9 mouse cellular contexts compared by ENCODE assay signal in genomic region chr16:85677027-85677426, GRCm38 (mm10).
DNase-seq lines count a peak whose midpoint lies in the region; ATAC-seq lines count a peak whose summit lies in the region.
"Had no signal": no experiment of that assay in that cellular context is flagged by ENCODE, and none has a peak within 500 bp of the region (broad histone marks: within the 10 kb centered on the region; RNA-seq: fewer than 3 reads in every experiment).

No protein-coding gene starts in this region.

- H3K4me2 ChIP-seq in midbrain, embryonic 13.5 days (replicated peaks), result no peak overlapping the region
- no peak overlapping the region for H3K4me2 ChIP-seq in neural tube, embryonic 12.5 days (replicated peaks)
- H3K4me2 ChIP-seq: liver, embryonic 15.5 days had no signal

- no peaks in the 10 kb centered on the region for H3K27me3 ChIP-seq in midbrain, embryonic 10.5 days (ENCODE audit: low read depth, poor library complexity, severe bottlenecking)
- no peaks in the 10 kb centered on the region for H3K27me3 ChIP-seq in midbrain, embryonic 13.5 days
- no peaks in the 10 kb centered on the region for H3K27me3 ChIP-seq in limb, embryonic 10.5 days (ENCODE audit: low read depth, poor library complexity, severe bottlenecking)
- no peaks in the 10 kb centered on the region for H3K27me3 ChIP-seq in neural tube, embryonic 12.5 days (replicated peaks)
- H3K27me3 ChIP-seq: liver, embryonic 15.5 days had no signal

- WGBS in midbrain, embryonic 10.5 days, result 46% methylated on average over 9 of the region's 9 CpGs
- WGBS in midbrain, embryonic 13.5 days, result 44% methylated on average over 9 of the region's 9 CpGs
- WGBS in limb, embryonic 10.5 days, result 38% methylated on average over 9 of the region's 9 CpGs
- WGBS in neural tube, embryonic 12.5 days, result 42% methylated on average over 9 of the region's 9 CpGs

- no peak overlapping the region for H3K4me3 ChIP-seq in midbrain, embryonic 10.5 days
- H3K4me3 ChIP-seq in midbrain, embryonic 13.5 days (replicated peaks), result no peak overlapping the region
- H3K4me3 ChIP-seq in limb, embryonic 10.5 days, result no peak overlapping the region
- no peak overlapping the region for H3K4me3 ChIP-seq in neural tube, embryonic 12.5 days
- H3K4me3 ChIP-seq: liver, embryonic 15.5 days had no signal

- no peak overlapping the region for H3K9ac ChIP-seq in midbrain, embryonic 13.5 days (replicated peaks)
- no peak overlapping the region for H3K9ac ChIP-seq in neural tube, embryonic 12.5 days
- H3K9ac ChIP-seq: liver, embryonic 15.5 days had no signal

- peaks cover 6% of the 10 kb centered on the region; the same call in 1 of the 2 replicates for H3K4me1 ChIP-seq in midbrain, embryonic 10.5 days
- H3K4me1 ChIP-seq in midbrain, embryonic 13.5 days (replicated peaks), result no peaks in the 10 kb centered on the region
- peaks cover 8% of the 10 kb centered on the region for H3K4me1 ChIP-seq in limb, embryonic 10.5 days
- H3K4me1 ChIP-seq in neural tube, embryonic 12.5 days, result no peaks in the 10 kb centered on the region
- H3K4me1 ChIP-seq: liver, embryonic 15.5 days had no signal

- no peaks in the 10 kb centered on the region for H3K36me3 ChIP-seq in midbrain, embryonic 10.5 days
- no peaks in the 10 kb centered on the region for H3K36me3 ChIP-seq in midbrain, embryonic 13.5 days
- H3K36me3 ChIP-seq in limb, embryonic 10.5 days, result no peaks in the 10 kb centered on the region
- H3K36me3 ChIP-seq in neural tube, embryonic 12.5 days, result no peaks in the 10 kb centered on the region
- H3K36me3 ChIP-seq: liver, embryonic 15.5 days had no signal

- peak; percentile 34 for DNase-seq in midbrain, embryonic 10.5 days (ENCODE audit: low spot score)
- DNase-seq in cerebellum, postnatal 10 days, result peak; percentile 77 to 83
- peak; percentile 14 for DNase-seq in gastrocnemius, postnatal 14 days
- peak; percentile 9 for DNase-seq in kidney, adult 11 months
- peak; percentile 51 for DNase-seq in limb, embryonic 10.5 days (ENCODE audit: low spot score)
- DNase-seq in spleen, postnatal 14 days (ENCODE audit: low spot score in 2 of 2), result no peak

- no peak overlapping the region for H3K27ac ChIP-seq in midbrain, embryonic 10.5 days (replicated peaks)
- no peak overlapping the region for H3K27ac ChIP-seq in midbrain, embryonic 13.5 days
- H3K27ac ChIP-seq in limb, embryonic 10.5 days, result no peak overlapping the region
- no peak overlapping the region for H3K27ac ChIP-seq in neural tube, embryonic 12.5 days
- H3K27ac ChIP-seq: liver, embryonic 15.5 days had no signal

- no peak for ATAC-seq in midbrain, embryonic 13.5 days
- peak; percentile 68; the same call in 1 of the 2 replicates for ATAC-seq in neural tube, embryonic 12.5 days (ENCODE audit: low FRiP score, low read depth)

- intact Hi-C loops in gastrocnemius, postnatal 14 days (cut with DNase I; ENCODE audit: low total_unique reads), result loop anchor here (10.0 kb wide), 1 partner anchor 722 kb away; no protein-coding TSS in a partner anchor

- no peaks in the 10 kb centered on the region for H3K9me3 ChIP-seq in midbrain, embryonic 10.5 days (replicated peaks)
- H3K9me3 ChIP-seq in midbrain, embryonic 13.5 days, result no peaks in the 10 kb centered on the region
- no peaks in the 10 kb centered on the region for H3K9me3 ChIP-seq in limb, embryonic 10.5 days (replicated peaks)
- H3K9me3 ChIP-seq in neural tube, embryonic 12.5 days, result no peaks in the 10 kb centered on the region
- H3K9me3 ChIP-seq: liver, embryonic 15.5 days had no signal

Comparison
In these comparisons a context has a peak if more than half of its experiments do, and no peak if none do; other contexts are left out.
1. DNase-seq: peak in midbrain, embryonic 10.5 days (single experiment), cerebellum, postnatal 10 days (2 of 2), gastrocnemius, postnatal 14 days (single experiment), kidney, adult 11 months (single experiment) and limb, embryonic 10.5 days (single experiment); none in spleen, postnatal 14 days (0 of 2).